Mouse (Mus musculus): ENCODE measurements around the gene Prr14l. TPM values are rescaled to one million over a fixed set of nuclear protein-coding genes. Genes with fewer than 3 reads are reported as not detected.

Prr14l gene
- 53.9 to 77.9 TPM (median 59.3 TPM) in 4 replicates for total RNA-seq (2023)

DNA sequence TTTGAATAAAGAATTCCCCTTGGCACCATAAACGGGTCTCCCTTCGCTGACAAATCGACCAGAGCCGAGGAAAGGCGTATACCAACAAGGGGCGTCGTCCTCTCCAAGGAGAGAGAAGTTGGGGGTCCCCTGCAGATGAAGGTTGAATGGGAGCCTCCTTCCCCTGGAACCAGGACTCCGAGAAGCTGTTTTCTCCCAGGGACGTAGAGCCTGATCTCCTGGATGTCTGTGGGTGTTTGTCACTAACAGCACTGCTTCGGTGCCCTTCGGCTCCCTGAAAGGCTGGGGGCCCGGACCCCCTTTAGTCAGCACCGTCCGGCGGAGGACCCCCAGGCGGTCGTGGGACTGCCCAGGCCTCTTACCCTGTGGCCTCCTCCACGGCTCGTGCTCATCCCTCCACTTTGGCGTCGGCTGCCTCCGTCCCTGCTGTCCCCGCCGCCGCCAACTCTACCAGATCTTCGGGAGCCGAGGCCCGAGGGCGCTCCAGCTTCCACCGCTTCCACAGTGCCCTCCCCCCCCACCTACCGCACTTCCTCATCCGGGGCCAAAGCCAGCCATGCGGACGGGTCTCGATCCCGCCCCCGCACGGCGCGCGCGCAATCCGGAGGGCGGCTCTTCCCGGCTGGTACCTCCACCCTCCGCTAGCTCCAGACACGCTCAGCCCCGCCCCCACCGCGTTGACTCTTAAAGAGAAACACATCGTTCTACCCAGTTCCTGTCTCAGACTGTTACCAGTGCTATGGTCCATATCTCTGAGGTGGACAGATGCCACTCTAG is at the start of gene Prr14l:
Prr14l (minus strand) TSS at position 526 of the 777 bp plus-strand sequence.

GRCm38 (mm10) chr5:32863253-32864228 is 9.5 kb upstream of the Prr14l start, which contains the start of gene Depdc5:
Gene Depdc5 (plus strand): TSS chr5:32863701.

GRCm38 (mm10) chr5:32827009-32827408 is 27.0 kb downstream of the Prr14l start, which contains the start of gene Gm20671:
Gene Gm20671 (minus strand): TSS chr5:32827109.

GRCm38 (mm10) chr5:32785313-32785915 is 68.6 kb downstream of the Prr14l start, which contains the start of gene Pisd:
Gene Pisd (minus strand): TSS chr5:32785646.

Other genes with a start within 250 kb of the Prr14l start
- 1.1 to 2.0 TPM (median 1.8 TPM) in 4 replicates for gene Yes1, start 243.1 kb downstream of the Prr14l start, total RNA-seq (2023)
- gene Pisd, start 68.6 kb downstream of the Prr14l start, total RNA-seq (2023) = 30.7 to 42.4 TPM (median 34.6 TPM) in 4 replicates
- gene Gm20671, start 27.1 kb downstream of the Prr14l start, total RNA-seq (2023) = not detected in 4 replicates
- gene Depdc5, start 9.4 kb upstream of the Prr14l start, total RNA-seq (2023) = 65.5 to 94.4 TPM (median 86.3 TPM) in 4 replicates
- gene Ywhah, start 164.6 kb upstream of the Prr14l start, total RNA-seq (2023) = 107 to 111 TPM (median 109 TPM) in 4 replicates
- gene Slc5a1, start 250.0 kb upstream of the Prr14l start, total RNA-seq (2023) = not detected in 4 replicates